8 mouse cellular contexts compared by ENCODE assay signal in the genomic region with DNA sequence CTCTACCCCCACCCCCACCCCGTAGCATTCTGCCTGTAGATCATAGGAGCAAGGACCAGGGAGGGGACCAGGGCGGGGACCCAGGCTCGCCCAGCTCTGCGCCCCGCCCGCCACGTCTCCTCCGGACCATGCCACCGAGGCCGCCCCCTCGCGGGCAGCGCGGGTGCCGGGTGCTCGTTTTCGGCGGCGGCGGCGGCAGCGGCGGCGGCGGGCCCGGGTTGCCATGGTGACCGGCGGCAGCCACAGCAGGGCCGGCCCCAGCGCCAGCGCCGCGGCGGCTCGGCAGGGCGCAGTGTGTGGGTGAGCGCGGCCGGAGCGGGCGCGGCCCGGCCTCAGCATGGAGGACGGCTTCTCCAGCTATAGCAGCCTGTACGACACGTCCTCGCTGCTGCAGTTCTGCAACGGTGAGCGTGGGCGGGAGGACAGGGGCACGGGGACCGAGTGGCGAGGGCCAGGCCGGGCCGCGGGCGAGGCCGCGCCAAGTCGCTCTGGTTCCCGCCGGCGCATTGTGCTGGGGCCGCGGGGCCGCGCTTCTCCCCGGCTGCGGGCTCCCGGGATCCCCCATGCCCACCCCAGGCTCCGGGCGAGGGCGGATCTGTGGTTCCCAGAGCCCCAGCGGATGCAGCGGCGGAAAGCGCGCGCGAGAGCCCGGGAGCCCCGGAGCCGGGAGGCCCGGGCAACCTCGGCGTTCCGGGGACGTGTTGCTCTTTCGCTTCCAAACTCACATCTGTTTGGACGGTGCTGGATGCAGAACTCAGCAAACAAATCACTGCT. TPM values are rescaled to one million over a fixed set of nuclear protein-coding genes. Genes with fewer than 3 reads are reported as not detected.
DNase-seq lines count a peak whose midpoint lies in the region; ATAC-seq lines count a peak whose summit lies in the region.

No protein-coding gene starts in this region.

- peak overlapping the region; percentile 74 for H3K4me3 ChIP-seq in hindbrain, embryonic 14.5 days (replicated peaks; ENCODE audit: low read length)

- ATAC-seq in hindbrain, embryonic 14.5 days (ENCODE audit: low FRiP score): peak; percentile 93

- H3K9ac ChIP-seq in hindbrain, embryonic 14.5 days: peak overlapping the region; percentile 84

- peak overlapping the region; percentile 82 for H3K27ac ChIP-seq in hindbrain, embryonic 14.5 days

- H3K9me3 ChIP-seq in hindbrain, embryonic 14.5 days (ENCODE audit: control insufficient read depth, low read length): no peaks in the 10 kb centered on the region

- H3K36me3 ChIP-seq in hindbrain, embryonic 14.5 days (replicated peaks; ENCODE audit: control insufficient read depth, insufficient read depth): no peaks in the 10 kb centered on the region

- 1% methylated on average over 70 of the region's 90 CpGs for WGBS in hindbrain, embryonic 14.5 days

- H3K4me2 ChIP-seq in hindbrain, embryonic 14.5 days (replicated peaks): peak overlapping the region; percentile 68

- H3K27me3 ChIP-seq in hindbrain, embryonic 14.5 days (ENCODE audit: control insufficient read depth, insufficient read depth, low read length): no peaks in the 10 kb centered on the region

- peak; percentile 57 for DNase-seq in R1 (ENCODE audit: low read depth, low spot score)
- DNase-seq in cerebellum, postnatal 10 days: peak; percentile 96 to 97
- peak; percentile 81 to 91 for DNase-seq in frontal cortex, postnatal 36 days (ENCODE audit: low spot score in 2 of 2)
- peak; percentile 84 for DNase-seq in hindbrain, embryonic 14.5 days (ENCODE audit: low spot score)
- DNase-seq in layer of hippocampus, postnatal 36 days: peak; percentile 89 to 91
- DNase-seq in lung, postnatal 14 days: peak; percentile 90
- peak; percentile 94 for DNase-seq in retina, postnatal 1 day
- peak; percentile 65 for DNase-seq in urinary bladder, postnatal 10 days (ENCODE audit: low spot score)

- peaks cover 23% of the 10 kb centered on the region for H3K4me1 ChIP-seq in hindbrain, embryonic 14.5 days (replicated peaks; ENCODE audit: control insufficient read depth, insufficient read depth, low read length)

RNA-seq across cellular contexts. Expression of gene Eml1, which starts 52.3 kb away (rescaled TPM):
- 55.1 and 61.8 TPM in 2 replicates for polyA plus RNA-seq in hindbrain, embryonic 14.5 days (2014; fragmentation: Nextera tagmentation; extraction: Ambion mirVana)
- total RNA-seq in layer of hippocampus, postnatal 36 days (2021): 10 to 100 TPM; 46.9 to 58.5 TPM

Comparison
In these comparisons a context has a peak if more than half of its experiments do, and no peak if none do; other contexts are left out.
1. Peak in every context shown above with its lines: DNase-seq, ATAC-seq, H3K4me3 ChIP-seq and H3K27ac ChIP-seq.